In the genomic region with DNA sequence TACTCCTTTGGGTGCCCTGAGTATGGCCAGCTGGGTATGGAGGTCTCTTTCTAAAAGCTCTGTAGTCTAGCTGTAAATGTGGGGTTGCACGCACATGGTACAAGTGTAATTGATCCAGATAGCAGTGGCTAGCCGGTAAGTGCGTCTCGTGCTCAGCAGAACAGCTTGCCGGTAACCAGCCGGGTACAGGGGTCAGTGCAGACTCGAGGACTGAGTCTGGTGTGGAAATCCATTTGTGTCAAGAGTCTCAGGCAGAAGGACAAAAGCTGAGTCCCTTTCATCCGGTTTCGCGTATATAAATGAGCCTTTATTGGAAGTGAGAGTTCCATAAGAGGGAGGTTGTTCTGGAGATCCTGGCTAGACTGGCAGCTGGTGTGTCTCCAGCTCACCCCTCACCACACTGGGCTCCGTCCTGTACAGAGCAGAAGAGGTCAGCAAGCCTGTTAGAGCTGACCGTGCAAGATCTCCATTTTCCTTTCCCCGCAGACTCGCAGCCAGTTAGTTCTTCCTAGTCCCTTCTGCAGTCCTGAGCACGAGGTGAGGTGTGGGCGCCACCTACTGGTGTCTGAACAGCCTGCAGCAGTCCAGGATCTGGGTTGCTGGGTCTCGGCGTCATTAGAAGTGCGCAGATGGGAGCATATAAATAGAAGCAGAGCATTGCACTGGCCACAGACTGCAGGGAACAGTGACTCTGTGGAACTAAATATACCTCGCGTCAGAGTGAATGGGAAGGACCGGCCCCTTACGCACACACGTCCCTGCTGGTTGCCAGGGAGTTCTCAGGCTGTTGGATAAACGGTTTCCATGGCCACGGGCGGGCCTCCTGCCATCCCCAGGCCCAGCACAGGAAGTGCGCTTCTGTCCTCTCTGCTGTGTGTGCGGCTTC, we compare ENCODE assay signal across 9 mouse cellular contexts. TPM values are rescaled to one million over a fixed set of nuclear protein-coding genes. Genes with fewer than 3 reads are reported as not detected.
A peak's percentile ranks its signal among the peaks of the same experiment; 100 is the strongest.
DNase-seq lines count a peak whose midpoint lies in the region; ATAC-seq and TF ChIP-seq lines count a peak whose summit lies in the region.
"Had no signal": no experiment of that assay in that cellular context is flagged by ENCODE, and none has a peak within 500 bp of the region (broad histone marks: within the 10 kb centered on the region; RNA-seq: fewer than 3 reads in every experiment).

No protein-coding gene starts in this region.

- no peak overlapping the region for H3K4me3 ChIP-seq in G1E (ENCODE audit: low read depth, low read length)
- no peak overlapping the region for H3K4me3 ChIP-seq in hindbrain, embryonic 11.5 days (ENCODE audit: low read depth, low read length)

- peaks cover 100% of the 10 kb centered on the region for H3K36me3 ChIP-seq in G1E (replicated peaks)
- peaks cover 53% of the 10 kb centered on the region for H3K36me3 ChIP-seq in hindbrain, embryonic 11.5 days (ENCODE audit: control insufficient read depth, insufficient read depth, low read length)

- H3K27me3 ChIP-seq in G1E (ENCODE audit: insufficient read depth, low read length) = no peaks in the 10 kb centered on the region
- no peaks in the 10 kb centered on the region for H3K27me3 ChIP-seq in hindbrain, embryonic 11.5 days (ENCODE audit: control insufficient read depth, insufficient read depth, low read length)

- peaks cover 81% of the 10 kb centered on the region for H3K4me1 ChIP-seq in G1E (ENCODE audit: insufficient read depth, low read depth, low read length)
- H3K4me1 ChIP-seq in hindbrain, embryonic 11.5 days (replicated peaks; ENCODE audit: control insufficient read depth, insufficient read depth, low read length) = 0 out of 2 replicates have a peak, but pooled peaks cover 6% of the 10 kb centered on the region

- peak overlapping the region; percentile 70 for H3K27ac ChIP-seq in hindbrain, embryonic 11.5 days (ENCODE audit: low read depth, low read length)
- H3K27ac ChIP-seq: macrophage had no signal

- ATAC-seq in G1E (ENCODE audit: extremely low read depth, insufficient number of reproducible peaks, low FRiP score, poor library complexity, severe bottlenecking) = peak; percentile 58
- peak; percentile 86 for ATAC-seq in hindbrain, embryonic 11.5 days (ENCODE audit: low FRiP score)

- TF ChIP-seq CTCF in G1E (IDR thresholded peaks at IDR 0.05; ENCODE audit: low read depth, low read length) = peak; percentile 64

- 47% methylated on average over 29 of the region's 29 CpGs for WGBS in hindbrain, embryonic 11.5 days

- peak; percentile 72 for DNase-seq in G1E (ENCODE audit: low spot score)
- DNase-seq in cerebellum, adult 9-10 months = peak; percentile 100
- peak; percentile 96 to 99 for DNase-seq in frontal cortex, adult 2 months (ENCODE audit: extremely low spot score in 1 of 2, low spot score in 1 of 2)
- DNase-seq in hindbrain, embryonic 11.5 days (ENCODE audit: low spot score) = peak; percentile 93
- DNase-seq in layer of hippocampus, postnatal 14 days (ENCODE audit: low spot score in 2 of 2) = peak; percentile 99
- DNase-seq in lung, postnatal 10 days = peak; percentile 97
- peak; percentile 85 for DNase-seq in ovary, postnatal 36 days (ENCODE audit: low spot score)
- DNase-seq in thymus, postnatal 14 days = peak; percentile 88

- no peak overlapping the region for H3K4me2 ChIP-seq in hindbrain, embryonic 11.5 days (replicated peaks; ENCODE audit: low read depth, low read length)

- H3K9ac ChIP-seq in hindbrain, embryonic 11.5 days (ENCODE audit: low read depth, low read length) = no peak overlapping the region

- H3K9me3 ChIP-seq in G1E (replicated peaks) = no peaks in the 10 kb centered on the region
- H3K9me3 ChIP-seq in hindbrain, embryonic 11.5 days (ENCODE audit: control insufficient read depth, low read length) = no peaks in the 10 kb centered on the region

RNA-seq across cellular contexts. Expression of a gene that starts 13.4 kb away (rescaled TPM):
- 205 and 239 TPM in 2 replicates for total RNA-seq in G1E (2014; fragmentation: Nextera tagmentation)
- total RNA-seq in G1E (2017) = 106 and 117 TPM in 2 replicates
- polyA plus RNA-seq in G1E (2012) = 443 and 525 TPM in 2 replicates
- polyA plus RNA-seq in frontal cortex, adult 2 months (2012; rRNA removed) = 46.3 and 49.8 TPM in 2 replicates
- 44.3 and 59.6 TPM in 2 replicates for polyA plus RNA-seq in hindbrain, embryonic 11.5 days (2014; fragmentation: Nextera tagmentation; extraction: Ambion mirVana)
- 10 to 100 TPM; 74.9 to 75.4 TPM for total RNA-seq in layer of hippocampus, postnatal 14 days (2021)

RNA-seq across cellular contexts. Expression of a gene that starts 28.7 kb away (rescaled TPM):
- total RNA-seq in G1E (2014; fragmentation: Nextera tagmentation) (not detected in 2 replicates), G1E (2017) (not detected in 2 replicates)
- not detected in 2 replicates for polyA plus RNA-seq in G1E (2012)
- 0.97 and 1.2 TPM in 2 replicates for polyA plus RNA-seq in frontal cortex, adult 2 months (2012; rRNA removed)
- 0.13 TPM in 1 of 2 replicates, not detected in the other for polyA plus RNA-seq in hindbrain, embryonic 11.5 days (2014; fragmentation: Nextera tagmentation; extraction: Ambion mirVana)
- total RNA-seq in layer of hippocampus, postnatal 14 days (2021) = under 1 TPM in 1 of 2 experiments, not detected in 1; 0.17 TPM
- polyA plus RNA-seq: macrophage had no signal

RNA-seq across cellular contexts. Expression of a gene that starts 47.9 kb away (rescaled TPM):
- total RNA-seq in G1E (2014; fragmentation: Nextera tagmentation) (19.4 and 25.0 TPM in 2 replicates), G1E (2017) (24.7 and 27.4 TPM in 2 replicates)
- polyA plus RNA-seq in G1E (2012) = 32.6 and 43.4 TPM in 2 replicates
- 28.9 and 29.2 TPM in 2 replicates for polyA plus RNA-seq in frontal cortex, adult 2 months (2012; rRNA removed)
- polyA plus RNA-seq in hindbrain, embryonic 11.5 days (2014; fragmentation: Nextera tagmentation; extraction: Ambion mirVana) = 13.8 and 14.5 TPM in 2 replicates
- total RNA-seq in layer of hippocampus, postnatal 14 days (2021) = 10 to 100 TPM; 48.8 to 50.8 TPM
